Mouse (Mus musculus) telencephalon, adult 2 months (tissue): Measurements from ENCODE around the gene 4930402F06Rik.

Experiments
- DNase-seq: peaks from one replicate; pipeline ENCODE4 v3.0.0-alpha.2; 2011; ENCODE audit warnings: low read depth, low spot score

4930402F06Rik gene

DNA sequence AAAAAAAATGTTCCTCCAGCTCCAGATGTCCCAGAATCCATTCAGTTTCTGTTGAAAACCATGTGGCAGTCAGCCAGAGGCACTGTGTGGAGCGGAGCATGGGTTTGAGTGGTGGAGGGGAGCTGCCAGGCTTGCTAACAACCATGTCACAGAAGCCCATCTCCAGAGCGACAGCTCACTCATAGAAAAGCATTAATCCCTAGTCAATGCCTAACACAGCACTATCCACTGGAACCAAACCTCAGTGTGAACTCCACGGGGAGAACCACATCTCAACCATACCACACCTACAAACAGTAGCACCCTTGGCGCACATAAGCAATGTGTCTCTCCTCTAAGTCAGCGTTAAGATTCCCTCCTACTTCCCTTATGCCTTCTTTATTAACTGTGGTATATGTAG is at the start of gene 4930402F06Rik:
4930402F06Rik (minus strand) TSS at position 80 of the 400 bp plus-strand sequence.
- peak; percentile 33 for DNase-seq

DNA sequence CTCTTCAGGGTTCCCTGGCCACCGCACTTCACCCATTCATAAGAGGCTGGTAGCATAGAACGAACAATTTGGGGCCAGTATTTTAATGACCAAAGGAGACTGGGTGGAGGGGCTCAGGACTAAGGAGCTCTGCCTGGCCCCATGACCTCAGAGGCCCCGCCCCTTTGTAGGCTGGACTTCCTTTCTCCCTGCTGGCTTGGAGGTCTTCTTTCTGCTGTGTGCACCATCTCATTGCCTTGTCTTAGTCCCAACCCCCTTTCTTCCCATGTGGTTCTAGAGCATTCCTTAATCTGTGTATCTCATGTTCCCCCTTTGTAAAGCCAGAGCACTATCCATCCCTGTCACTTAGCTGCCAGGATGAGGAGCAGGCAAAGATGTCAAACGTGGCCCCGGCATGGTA is 49.3 kb upstream of the 4930402F06Rik start:
- DNase-seq, result no peak

DNA sequence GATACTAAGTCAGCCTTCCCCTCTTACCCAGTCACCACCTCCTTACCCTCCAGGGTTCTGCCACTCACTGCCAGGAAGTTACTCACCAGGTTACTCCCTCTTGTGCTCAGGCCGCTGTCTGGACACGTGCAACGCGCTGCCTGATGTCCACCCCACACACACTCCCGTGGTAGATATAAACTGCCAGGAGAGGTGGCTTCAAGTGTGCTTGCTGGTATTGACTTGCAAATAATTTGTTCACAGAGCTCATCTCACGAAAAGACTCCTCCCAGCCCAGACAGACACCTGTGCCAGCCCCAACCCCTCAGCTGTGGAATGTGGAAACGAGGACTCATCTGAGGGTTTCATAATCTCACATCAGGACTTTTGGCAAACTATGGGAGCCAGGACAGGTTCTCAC is 48.6 kb upstream of the 4930402F06Rik start:
- no peak for DNase-seq

DNA sequence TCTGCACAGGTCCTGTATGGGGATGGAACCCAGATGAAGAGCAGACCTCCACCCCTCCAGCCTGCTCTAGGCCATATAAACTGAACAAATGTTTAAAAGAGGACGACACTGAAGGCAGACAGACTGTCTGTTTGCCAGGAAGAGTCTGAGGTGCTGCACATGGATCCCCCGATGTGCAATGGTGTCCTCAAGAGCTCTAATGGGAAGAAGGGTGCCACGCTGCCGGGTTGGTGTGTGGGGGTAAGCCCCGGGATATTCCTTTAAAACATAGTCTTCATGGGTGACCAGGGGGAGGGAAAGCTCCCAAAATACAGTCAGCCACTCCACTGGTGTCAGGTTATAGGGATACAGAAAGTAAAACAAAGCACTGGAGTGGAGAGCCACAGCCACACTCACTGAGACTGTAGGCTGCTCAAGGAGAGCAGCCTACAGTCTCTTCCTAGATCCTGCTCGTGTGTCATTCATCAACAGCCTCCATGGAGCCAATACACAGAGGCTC is 47.8 kb upstream of the 4930402F06Rik start:
- DNase-seq, result no peak

DNA sequence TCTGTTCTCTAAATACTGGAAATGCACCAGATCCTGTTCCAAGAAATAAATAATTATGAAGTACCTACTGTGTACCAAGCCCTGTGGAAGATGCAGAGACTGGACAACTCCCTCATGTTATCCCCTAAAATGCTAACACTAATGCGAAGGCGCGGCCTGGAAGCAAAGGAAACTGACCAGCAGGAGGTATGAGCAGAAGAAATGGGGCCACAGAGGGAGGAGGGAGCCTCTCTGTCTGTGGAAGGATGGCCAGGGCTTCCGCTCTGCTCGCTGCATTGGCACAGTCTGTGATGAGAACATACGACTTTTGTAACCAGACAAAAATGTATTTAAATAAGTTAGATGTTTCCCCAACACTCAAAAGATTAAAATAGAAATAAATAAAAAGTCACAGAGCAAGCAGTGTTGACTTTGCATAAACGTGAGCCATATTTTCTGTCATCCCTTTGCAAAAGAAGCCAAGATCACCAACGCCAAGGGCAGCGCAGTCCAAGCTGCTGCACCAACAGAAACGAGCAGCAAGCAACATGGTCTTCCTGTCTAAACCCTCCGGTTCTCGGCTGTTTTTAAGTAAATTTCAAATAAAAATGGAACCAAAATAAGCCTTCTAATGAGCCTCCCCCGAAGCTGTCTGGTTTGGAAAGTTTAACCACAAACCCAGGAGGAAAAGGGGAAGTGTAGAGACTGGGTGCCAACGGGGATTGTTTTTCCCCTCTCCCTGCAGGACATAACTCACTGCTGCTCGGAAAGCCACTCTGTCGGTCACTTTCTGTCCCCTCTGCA is 47.2 kb upstream of the 4930402F06Rik start:
- no peak for DNase-seq

DNA sequence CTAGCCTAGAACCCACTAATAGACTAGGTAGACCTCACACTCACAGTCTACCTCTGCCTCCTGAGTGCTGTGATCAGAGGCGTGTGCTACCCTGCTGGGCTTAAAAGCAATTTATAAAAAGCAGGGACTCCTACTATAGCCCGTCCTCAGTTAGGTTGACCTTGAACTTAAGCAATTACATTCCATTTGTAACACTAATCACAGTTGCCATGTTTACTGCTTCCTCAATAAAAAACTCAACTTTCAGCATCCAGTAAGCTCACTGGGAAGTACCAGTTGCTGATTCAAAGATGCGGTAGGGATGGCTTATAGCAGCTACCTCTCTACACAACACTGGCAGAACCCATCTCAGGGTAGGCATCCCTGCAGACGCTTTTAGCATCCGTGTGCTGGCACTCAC is 46.4 kb upstream of the 4930402F06Rik start:
- DNase-seq, result no peak

DNA sequence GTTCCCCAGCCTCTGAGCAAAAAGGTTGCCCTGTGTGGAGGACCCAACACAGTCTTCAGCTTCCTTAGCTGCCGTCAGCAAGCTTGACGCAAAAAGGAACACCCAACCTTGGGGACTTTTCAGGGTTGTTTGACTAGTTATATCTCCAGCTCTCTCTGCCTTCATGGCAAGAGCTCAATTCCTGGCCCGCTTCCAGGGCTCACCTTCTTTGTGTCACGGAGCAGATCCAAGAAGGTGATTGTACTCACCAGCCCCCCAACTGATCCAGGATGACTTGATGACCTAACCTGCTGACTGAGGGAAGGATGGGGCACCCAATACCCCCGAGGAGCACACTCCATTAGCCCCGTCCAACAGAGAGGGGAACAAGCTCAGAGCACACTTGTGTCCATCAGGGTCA is 45.1 kb upstream of the 4930402F06Rik start:
- no peak for DNase-seq

DNA sequence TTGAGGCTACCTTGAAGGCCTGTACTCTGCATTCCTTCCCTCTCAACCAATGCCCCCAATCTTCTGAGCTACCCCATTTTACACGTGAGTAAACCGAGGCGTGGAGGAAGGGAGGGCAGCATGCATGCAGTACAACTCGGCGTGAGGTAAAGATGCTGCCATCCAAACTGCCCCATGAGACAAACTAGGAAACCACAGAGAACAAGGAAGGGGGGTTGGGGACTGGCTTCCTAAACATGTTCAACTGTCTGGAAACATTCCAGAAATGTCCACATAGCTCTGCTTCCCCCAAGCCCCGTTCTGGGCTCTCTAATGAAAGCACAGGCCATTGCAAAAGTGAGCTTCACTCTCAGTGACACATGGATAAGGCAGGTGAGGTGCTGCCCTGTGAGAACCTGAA is 44.4 kb upstream of the 4930402F06Rik start:
- DNase-seq, result no peak

DNA sequence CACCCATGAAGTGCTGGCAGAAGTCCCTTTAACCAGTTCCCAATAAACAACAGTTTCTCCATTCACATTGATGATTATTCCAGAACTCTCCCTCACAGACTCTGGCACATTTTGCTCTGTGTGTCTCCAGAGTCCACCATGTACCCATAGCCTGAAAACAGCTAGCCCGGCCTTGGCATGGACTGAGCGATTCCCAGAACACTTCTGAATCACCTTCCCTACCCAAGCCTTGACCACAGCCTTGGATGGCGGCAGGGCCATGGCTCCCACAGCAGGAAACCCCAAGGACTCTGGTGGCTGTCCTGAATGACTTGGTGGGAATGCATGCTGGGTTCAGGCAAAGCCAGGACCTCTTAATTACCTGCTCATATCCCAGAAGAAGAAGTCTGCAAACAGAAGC is 43.5 kb upstream of the 4930402F06Rik start:
- DNase-seq, result no peak

DNA sequence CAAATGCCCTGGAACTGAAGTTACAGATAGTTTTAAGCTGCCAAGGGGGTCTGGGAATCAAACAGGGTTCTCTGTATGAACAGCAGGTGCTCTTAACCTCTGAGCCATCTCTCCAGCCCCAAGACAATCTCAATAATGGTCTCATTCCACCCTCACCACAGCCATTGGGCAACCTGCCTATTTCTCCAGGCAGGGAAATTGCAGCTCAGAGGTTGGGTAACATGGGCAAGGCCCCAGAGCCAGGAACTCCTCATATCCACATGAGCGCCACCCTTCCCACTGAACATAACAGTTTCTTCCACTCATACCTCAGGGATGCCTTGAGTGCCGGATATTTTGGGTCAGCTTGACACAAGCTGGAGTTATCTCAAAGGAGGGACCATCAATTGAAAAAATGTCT is 40.8 kb upstream of the 4930402F06Rik start:
- DNase-seq, result no peak

DNA sequence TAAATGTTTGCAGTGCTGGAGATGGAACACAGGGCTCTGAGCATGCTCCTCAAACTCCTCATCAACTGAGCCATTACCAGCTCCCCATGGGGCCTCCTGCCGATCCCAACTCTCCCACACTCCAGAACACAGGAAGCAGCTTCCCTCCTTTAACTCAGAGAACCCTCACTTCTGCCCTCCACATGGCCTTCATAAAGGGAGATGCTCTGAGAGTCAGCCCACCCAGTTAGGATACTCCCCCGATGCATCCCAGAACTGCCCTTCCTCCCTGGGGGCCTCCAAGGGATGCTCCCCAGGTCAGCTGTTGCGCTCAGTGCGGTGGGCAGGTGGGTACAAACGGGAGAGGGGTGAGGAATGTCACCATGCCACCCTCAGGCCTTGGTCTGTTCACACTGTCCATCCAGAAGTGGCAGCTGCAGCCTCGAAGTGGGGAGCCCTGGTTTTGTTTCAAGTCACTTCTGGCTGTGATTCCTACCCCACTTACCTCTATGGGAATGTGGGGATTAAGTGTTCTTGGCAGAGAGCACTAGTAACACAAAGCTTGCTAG is 37.7 kb upstream of the 4930402F06Rik start:
- DNase-seq, result no peak

DNA sequence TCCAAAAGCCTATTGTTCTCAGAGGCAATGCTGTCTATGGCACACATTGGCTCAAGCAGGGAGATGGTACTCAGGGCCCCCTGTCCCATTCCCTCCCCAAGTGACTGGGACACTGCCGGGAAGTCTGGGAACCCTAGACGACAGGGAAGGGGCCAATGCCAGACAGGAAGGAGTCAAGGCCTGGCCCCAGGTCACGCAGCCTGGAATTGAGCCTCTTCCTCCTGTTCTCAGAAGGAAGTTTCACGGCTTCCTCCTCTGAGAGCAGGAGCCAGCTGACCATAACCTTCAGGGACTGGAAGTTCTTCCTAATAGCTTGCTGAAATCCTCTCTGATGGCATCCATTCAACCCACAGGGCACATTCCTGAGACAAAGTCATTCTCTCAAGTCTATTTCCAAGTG is 36.5 kb upstream of the 4930402F06Rik start:
- DNase-seq, result no peak

DNA sequence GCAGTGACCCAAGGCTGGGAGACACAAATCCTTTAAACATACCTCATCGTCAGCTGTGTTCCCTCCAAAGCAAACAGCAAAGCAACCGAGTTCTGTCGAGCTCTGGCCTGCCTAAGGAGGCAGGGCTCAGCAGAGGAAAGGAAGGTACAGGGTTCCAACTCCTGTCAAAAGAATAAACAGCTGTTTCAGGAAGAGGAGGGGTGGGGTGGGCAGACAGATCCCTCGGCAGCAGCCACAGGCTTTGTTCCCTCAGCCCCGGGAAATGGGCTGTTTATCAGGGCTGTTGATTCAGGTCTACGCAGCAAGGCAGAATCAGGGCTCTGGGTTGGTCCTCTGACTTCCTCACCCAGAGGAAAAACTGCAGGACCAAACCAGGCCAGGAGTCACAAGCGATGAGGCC is 35.5 kb upstream of the 4930402F06Rik start:
- no peak for DNase-seq

DNA sequence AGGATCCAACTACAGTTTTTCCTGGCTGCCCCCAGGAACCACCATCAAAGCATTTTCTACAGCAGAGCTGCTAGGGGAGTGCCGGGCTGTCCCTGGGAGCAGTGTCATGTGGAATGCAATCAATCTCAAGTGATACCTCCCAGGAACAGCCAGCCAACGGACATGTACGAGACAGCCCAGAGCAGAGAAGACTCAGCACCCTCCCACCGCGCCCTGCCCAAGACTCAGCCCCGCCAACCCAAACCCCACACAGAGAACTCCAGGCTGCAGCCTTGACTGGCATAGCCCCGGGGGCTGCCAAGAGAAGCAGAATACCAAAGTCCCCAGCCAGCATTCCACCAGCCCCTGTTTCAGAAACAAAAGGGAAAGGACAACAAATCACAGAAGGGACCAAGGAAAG is 35.0 kb upstream of the 4930402F06Rik start:
- no peak for DNase-seq

DNA sequence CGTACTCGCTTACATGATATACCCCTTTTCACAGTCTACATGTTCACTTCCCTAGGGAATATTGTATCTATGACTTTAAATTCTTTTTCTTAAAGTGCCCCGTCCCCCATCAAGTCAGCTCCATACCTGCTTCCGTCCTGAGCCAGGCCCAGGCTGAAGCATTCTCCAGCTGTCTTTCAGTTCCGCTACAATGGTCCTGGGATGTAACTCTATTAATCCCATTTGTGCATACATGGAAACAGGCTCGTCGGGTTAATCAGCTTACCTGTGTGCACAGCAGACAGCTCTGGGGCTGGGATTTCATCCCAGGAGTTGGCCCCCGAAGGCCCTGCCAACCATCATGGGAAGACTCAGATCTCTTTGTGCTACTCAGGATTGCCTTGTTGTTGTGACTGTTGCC is 33.8 kb upstream of the 4930402F06Rik start:
- DNase-seq, result no peak

DNA sequence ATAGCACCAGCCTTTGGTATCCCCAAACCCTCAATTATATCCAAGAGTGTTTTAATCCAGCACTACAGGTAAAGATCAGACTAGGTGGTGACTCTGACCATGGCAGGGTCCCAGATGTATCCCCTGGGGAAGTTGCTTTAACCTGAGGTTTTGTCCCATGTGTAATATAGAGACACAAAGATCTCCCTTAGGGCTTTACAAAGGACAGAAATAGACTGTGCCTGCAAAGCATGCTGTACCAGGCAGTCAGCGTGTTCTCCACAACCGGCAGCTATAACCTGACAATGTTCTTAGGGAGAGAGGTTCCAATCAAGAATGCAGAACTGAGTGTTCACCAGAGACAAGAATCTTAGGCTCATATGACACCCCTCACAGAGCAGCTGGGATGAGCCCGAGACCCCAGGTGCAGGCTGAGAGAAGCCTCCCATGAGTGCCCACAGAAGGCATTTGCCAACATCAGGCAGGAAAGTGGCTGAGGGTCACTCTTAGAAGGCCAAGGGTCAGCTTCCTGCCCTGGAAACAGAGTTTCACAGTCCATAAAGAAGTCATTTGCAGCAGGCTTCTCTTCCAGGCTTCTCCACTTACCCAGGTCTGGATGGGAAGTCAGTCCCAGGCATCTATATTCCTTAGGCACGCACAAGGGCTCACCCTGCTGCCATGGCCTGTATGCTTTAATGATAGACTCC is 31.8 kb upstream of the 4930402F06Rik start:
- no peak for DNase-seq

DNA sequence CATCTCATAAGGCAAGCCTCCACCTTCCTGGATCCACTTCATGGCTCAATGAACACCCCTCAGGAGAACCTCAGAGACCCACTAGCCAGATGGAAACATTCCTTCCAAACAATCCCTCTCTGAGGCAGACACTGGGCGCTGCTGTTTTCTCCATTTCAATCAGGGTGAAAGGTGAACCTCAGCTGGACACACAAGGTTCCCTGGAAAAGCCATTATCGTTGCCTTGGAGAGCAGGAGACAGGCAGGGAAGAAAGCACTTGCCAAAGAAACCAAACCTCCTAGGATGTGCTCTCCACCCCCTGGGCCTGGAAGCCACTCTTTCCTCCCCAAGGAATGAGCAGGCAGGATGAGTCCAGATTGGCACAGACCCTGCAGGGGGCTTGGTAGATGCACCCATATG is 30.6 kb upstream of the 4930402F06Rik start:
- no peak for DNase-seq

DNA sequence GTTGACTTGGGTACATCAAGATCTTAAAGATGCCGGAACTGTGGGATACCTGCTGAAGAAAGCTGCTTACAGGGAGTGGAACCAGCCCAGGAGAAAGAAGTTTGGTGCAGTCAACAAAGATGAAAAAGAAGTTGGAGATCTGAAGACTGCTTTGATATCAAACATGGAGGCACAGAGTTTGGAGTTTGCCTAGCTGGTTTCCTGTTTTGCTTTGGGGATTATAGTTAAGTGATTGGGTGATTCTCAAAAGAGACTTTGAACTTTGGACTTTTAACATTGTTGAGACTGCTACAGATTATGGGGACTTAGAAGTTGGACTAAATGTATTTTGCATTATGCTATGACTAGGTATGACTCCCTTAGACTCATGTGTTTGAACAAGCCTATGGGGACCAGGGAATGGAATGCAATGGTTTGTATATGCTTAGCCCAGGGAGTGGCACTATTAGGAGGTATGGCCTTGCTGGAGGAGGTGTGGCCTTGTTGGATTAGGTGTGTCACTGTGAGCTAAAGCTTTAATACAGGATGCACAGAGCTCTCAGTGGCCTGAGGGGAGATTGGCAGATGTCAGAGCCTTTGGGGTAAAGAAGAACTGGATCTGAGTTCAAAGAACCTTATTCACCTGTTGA is 26.9 kb upstream of the 4930402F06Rik start:
- no peak for DNase-seq

DNA sequence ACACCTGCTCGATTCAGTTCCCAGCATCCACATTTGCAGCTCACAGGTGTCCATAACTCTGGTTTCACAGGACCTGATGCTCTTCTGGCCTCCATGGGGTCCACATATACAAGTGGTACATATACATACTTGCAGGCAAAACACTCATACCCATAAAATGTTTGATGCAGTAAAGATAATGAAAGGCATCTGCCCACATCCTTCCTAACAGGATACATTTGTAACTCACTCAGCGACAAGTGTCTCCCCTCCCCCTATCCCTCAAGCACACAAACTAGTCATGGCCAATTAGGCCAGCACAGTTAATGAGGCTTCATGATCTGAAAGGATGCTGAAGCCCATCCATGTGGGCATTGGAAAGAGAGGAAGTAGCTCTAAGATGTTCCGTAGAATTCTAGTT is 25.4 kb upstream of the 4930402F06Rik start:
- DNase-seq, result no peak

DNA sequence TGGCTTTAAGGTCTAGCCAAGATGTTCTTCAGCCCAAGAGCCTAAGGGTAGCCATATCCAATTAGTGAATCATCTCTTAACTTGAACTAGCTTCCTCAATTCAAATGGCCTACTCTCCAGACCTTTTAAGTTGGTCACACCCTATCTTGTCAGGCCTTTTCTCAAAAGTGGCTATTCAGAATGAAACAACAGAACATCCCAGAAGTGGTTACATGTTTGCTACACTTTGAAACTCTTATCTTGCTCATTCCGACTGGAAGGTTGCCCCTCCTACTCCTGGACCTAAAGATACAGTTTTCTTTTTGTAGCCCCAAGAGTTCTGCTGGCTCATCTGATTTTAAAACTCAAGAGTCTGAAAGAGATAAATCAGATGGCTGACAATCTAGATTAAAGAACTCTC is 23.7 kb upstream of the 4930402F06Rik start:
- DNase-seq, result no peak

DNA sequence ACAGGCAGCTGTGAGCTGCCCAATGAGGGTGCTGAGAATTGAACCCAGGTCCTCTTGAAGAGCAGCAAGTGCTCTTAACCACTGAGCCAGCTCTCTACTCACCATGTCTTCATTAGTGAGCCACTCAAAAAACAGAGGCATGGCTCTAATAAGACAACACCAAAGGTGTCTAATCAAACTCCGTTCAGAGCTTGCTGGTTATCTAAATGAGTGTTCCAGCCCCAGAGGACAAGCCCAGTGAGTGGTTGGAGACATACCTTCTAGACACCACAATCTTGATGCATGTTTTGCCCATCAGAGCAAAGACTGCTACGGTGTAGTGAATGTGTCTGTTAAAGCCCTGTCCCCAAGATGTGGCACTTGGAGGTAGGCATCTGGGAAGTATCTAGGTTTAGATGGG is 22.7 kb upstream of the 4930402F06Rik start:
- DNase-seq, result no peak

DNA sequence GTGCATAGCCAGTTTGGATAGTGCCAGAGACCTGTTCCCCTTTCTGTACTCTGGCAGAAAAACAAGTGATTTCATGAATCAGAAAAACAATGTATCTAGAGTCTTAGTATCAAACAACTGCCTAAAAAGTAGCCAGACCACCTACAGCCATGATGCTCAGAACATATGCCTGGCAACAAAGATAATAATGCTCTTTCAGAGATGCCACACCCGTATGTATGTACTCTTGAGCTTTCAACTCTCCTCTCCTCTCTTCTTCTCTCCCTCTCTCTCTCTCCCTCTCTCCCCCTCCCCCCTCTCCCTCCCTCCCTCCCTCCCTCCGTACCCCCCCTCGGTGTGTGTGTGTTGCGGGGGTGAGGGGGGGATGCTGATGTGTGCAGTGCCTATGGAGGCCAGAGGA is 22.3 kb upstream of the 4930402F06Rik start:
- no peak for DNase-seq
